Mouse (Mus musculus): Measurements from ENCODE around the gene Faiml.
A peak's percentile ranks its signal among the peaks of the same experiment; 100 is the strongest.

Gene Faiml

GRCm38 (mm10) chr9:99237139-99237538, at the start of gene Faiml:
Gene Faiml (minus strand): TSS chr9:99237239.
- no peak for DNase-seq (ENCODE audit: low read depth)

- DNase-seq (ENCODE audit: low read depth): no peak
Observed at GRCm38 (mm10) chr9:99258891-99259290, 21.9 kb upstream of the Faiml start.

- no peak for DNase-seq (ENCODE audit: low read depth)
Observed at GRCm38 (mm10) chr9:99256821-99257220, 19.8 kb upstream of the Faiml start.

GRCm38 (mm10) chr9:99256206-99256605, 19.2 kb upstream of the Faiml start:
- no peak for DNase-seq (ENCODE audit: low read depth)

- no peak for DNase-seq (ENCODE audit: low read depth)
Observed at GRCm38 (mm10) chr9:99253861-99254260, 16.8 kb upstream of the Faiml start.

- no peak for DNase-seq (ENCODE audit: low read depth)
Observed at GRCm38 (mm10) chr9:99248906-99249305, 11.9 kb upstream of the Faiml start.

- DNase-seq (ENCODE audit: low read depth): no peak
Observed at GRCm38 (mm10) chr9:99248304-99248703, 11.3 kb upstream of the Faiml start.

GRCm38 (mm10) chr9:99243895-99244293, 6.9 kb upstream of the Faiml start:
- no peak for DNase-seq (ENCODE audit: low read depth)

GRCm38 (mm10) chr9:99243190-99243894, 6.3 kb upstream of the Faiml start, which contains the start of gene Cep70:
Gene Cep70 (plus strand): TSS chr9:99243367.
- peak; percentile 93 for DNase-seq (ENCODE audit: low read depth)

- DNase-seq (ENCODE audit: low read depth): peak; percentile 50
Observed at GRCm38 (mm10) chr9:99242533-99243189, 5.6 kb upstream of the Faiml start.

- peak; percentile 56 for DNase-seq (ENCODE audit: low read depth)
Observed at GRCm38 (mm10) chr9:99242035-99242434, 5.0 kb upstream of the Faiml start.

- DNase-seq (ENCODE audit: low read depth): no peak
Observed at GRCm38 (mm10) chr9:99240571-99240970, 3.5 kb upstream of the Faiml start.

- DNase-seq (ENCODE audit: low read depth): no peak
Observed at GRCm38 (mm10) chr9:99239256-99239655, 2.2 kb upstream of the Faiml start.

GRCm38 (mm10) chr9:99238276-99238675, 1.2 kb upstream of the Faiml start:
- no peak for DNase-seq (ENCODE audit: low read depth)

- no peak for DNase-seq (ENCODE audit: low read depth)
Observed at GRCm38 (mm10) chr9:99229450-99229849, 7.6 kb downstream of the Faiml start.

- no peak for DNase-seq (ENCODE audit: low read depth)
Observed at GRCm38 (mm10) chr9:99224583-99224982, 12.5 kb downstream of the Faiml start.

GRCm38 (mm10) chr9:99221636-99222035, 15.4 kb downstream of the Faiml start:
- DNase-seq (ENCODE audit: low read depth): no peak

GRCm38 (mm10) chr9:99217999-99218719, 18.9 kb downstream of the Faiml start:
- peak; percentile 61 for DNase-seq (ENCODE audit: low read depth)

GRCm38 (mm10) chr9:99216182-99216581, 20.9 kb downstream of the Faiml start:
- DNase-seq (ENCODE audit: low read depth): no peak

- no peak for DNase-seq (ENCODE audit: low read depth)
Observed at GRCm38 (mm10) chr9:99212643-99213042, 24.4 kb downstream of the Faiml start.

- DNase-seq (ENCODE audit: low read depth): peak; percentile 49
Observed at GRCm38 (mm10) chr9:99183043-99183670, 53.9 kb downstream of the Faiml start.

GRCm38 (mm10) chr9:99182121-99182520, 54.9 kb downstream of the Faiml start:
- peak; percentile 78 for DNase-seq (ENCODE audit: low read depth)
